Mouse (Mus musculus): ENCODE measurements around the gene Olfr749. TPM values are rescaled to one million over a fixed set of nuclear protein-coding genes. Genes with fewer than 3 reads are reported as not detected.

Gene Olfr749
- not detected in 2 replicates for polyA plus RNA-seq (2012; rRNA removed)

DNA sequence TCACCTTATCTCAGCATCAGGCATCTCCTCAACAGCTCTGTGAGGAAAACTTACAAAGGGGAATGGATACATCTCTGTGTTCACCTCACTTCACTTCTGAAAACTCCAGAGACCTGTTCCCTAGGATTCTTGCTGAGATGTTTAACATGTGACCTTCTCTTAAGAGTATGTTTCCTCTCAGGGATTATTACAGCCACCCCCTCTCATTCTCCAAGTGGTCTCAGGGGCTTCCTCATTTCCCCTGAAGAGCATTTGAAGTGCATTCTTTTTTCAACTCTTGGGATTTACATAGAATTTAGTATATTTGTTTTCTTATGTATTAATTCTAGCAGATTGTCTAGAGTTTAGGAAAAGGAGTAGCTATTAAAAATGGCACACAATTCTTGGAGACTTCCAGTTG lies at the start of gene Olfr749:
TSS of gene Olfr749 (minus strand) at position 101 of the 400 bp plus-strand sequence.

DNA sequence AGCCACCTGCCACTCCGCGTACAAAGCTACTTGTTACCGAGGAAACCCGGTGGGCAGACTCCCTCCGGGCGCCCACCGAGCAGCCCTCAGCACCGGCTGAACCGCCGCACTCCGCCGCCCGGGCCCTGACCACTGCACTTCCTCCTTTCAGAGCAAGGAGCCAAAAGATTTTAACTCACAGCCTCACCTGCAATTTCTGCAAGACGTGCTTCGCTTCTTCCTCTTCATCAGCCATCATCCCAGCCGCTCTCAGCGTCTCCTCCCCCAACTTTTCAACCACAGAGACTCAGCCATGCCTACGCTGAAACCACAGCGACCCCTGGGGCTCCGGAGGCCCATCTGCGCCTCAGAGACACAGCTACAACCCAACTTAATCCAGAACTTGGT lies 40.4 kb upstream of the Olfr749 start, which contains the start of gene Ttc5:
TSS of gene Ttc5 (minus strand) at position 269 of the 387 bp plus-strand sequence.

DNA sequence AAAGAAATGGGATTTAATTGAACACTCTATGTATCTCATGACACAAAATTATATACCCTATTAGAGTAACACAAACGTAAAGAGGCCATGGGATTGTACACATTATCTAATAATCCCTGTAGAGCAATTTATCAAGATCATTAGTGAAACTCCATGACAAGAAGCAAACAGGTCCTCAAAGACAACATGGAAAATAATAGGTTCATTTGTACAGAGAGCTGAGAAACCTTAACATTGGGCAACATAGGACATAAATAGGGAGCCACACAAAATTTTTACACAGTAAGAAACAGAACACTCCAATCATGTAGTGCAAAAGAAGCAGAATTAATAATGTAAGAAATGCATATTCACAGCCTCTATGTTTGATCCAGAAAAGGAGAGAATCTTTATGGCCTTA lies 37.8 kb downstream of the Olfr749 start, which contains the start of gene Olfr748:
TSS of gene Olfr748 (plus strand) at position 301 of the 400 bp plus-strand sequence.

DNA sequence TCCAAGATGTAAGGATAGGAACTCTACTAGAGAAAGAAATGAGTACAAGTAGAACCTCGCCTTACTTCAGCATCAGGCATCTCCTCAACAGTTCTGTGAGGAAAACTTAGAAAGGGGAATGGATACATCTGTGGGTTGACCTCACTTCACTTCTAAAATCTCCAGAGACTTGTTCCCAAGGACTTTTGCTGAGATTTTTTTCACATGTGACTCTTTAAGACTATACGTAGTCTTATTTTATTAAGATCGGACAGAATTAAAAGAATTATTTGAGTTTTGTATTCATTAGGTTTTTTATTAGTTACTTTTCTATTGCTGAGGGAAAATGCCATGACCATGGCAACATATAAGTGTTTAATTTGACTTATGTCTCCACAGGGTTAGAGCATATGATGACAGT lies 51.8 kb downstream of the Olfr749 start, which contains the start of gene Olfr747:
TSS of gene Olfr747 (minus strand) at position 101 of the 400 bp plus-strand sequence.

Other genes with a start within 250 kb of the Olfr749 start
- not detected in 2 replicates for gene Olfr742, start 241.5 kb downstream of the Olfr749 start, polyA plus RNA-seq (2012; rRNA removed)
- not detected in 2 replicates for gene Olfr743, start 223.3 kb downstream of the Olfr749 start, polyA plus RNA-seq (2012; rRNA removed)
- gene Olfr744, start 130.2 kb downstream of the Olfr749 start, polyA plus RNA-seq (2012; rRNA removed): not detected in 2 replicates
- not detected in 2 replicates for gene Olfr745, start 105.7 kb downstream of the Olfr749 start, polyA plus RNA-seq (2012; rRNA removed)
- gene Olfr746, start 98.0 kb downstream of the Olfr749 start, polyA plus RNA-seq (2012; rRNA removed): not detected in 2 replicates
- gene Olfr747, start 51.9 kb downstream of the Olfr749 start, polyA plus RNA-seq (2012; rRNA removed): not detected in 2 replicates
- not detected in 2 replicates for gene Olfr748, start 37.7 kb downstream of the Olfr749 start, polyA plus RNA-seq (2012; rRNA removed)
- 110 and 120 TPM in 2 replicates for gene Ttc5, start 40.4 kb upstream of the Olfr749 start, polyA plus RNA-seq (2012; rRNA removed)
- gene Ccnb1ip1, start 62.6 kb upstream of the Olfr749 start, polyA plus RNA-seq (2012; rRNA removed): 0.05 TPM in 1 of 2 replicates, not detected in the other
- gene Parp2, start 62.7 kb upstream of the Olfr749 start, polyA plus RNA-seq (2012; rRNA removed): 64.8 and 70.7 TPM in 2 replicates
- gene Tep1, start 125.5 kb upstream of the Olfr749 start, polyA plus RNA-seq (2012; rRNA removed): 3.6 and 4.7 TPM in 2 replicates
- gene Klhl33, start 152.4 kb upstream of the Olfr749 start, polyA plus RNA-seq (2012; rRNA removed): 2.2 and 2.5 TPM in 2 replicates
- gene Osgep, start 179.8 kb upstream of the Olfr749 start, polyA plus RNA-seq (2012; rRNA removed): 104 and 110 TPM in 2 replicates
- gene Apex1, start 179.9 kb upstream of the Olfr749 start, polyA plus RNA-seq (2012; rRNA removed): 136 and 142 TPM in 2 replicates
- 154 and 167 TPM in 2 replicates for gene Pip4p1, start 185.8 kb upstream of the Olfr749 start, polyA plus RNA-seq (2012; rRNA removed)
- 20.7 and 23.4 TPM in 2 replicates for gene Pnp, start 186.0 kb upstream of the Olfr749 start, polyA plus RNA-seq (2012; rRNA removed)
- gene Gm49342, start 199.4 kb upstream of the Olfr749 start, polyA plus RNA-seq (2012; rRNA removed): 18.3 and 19.4 TPM in 2 replicates
- gene Pnp2, start 210.9 kb upstream of the Olfr749 start, polyA plus RNA-seq (2012; rRNA removed): 0.56 and 0.95 TPM in 2 replicates

Measured in central nervous system, embryonic 18 days (tissue).